Mouse (Mus musculus) left cerebral cortex, adult 9 months (tissue): ENCODE data around the gene Parp16.
"Not testable (repeated sequence)": the region's sequence is repeated elsewhere in the genome, so short reads cannot be mapped to it uniquely, and the experiment has no call there.

Experiments
- DNase-seq, 2 experiments: peaks; one replicate each; pipeline ENCODE4 v3.0.0; 2022; ENCODE audit warnings: low spot score in 2 of 2

The Parp16 gene

GRCm38 (mm10) chr9:65288252-65288651, 93.1 kb downstream of the Parp16 start:
- DNase-seq, result not testable (repeated sequence)
